Mouse (Mus musculus) G1E (cell line): Measurements from ENCODE around the gene Cnot10. TPM values are rescaled to one million over a fixed set of nuclear protein-coding genes. Genes with fewer than 3 reads are reported as not detected.
"Not testable (repeated sequence)": the region's sequence is repeated elsewhere in the genome, so short reads cannot be mapped to it uniquely, and the experiment has no call there.

ENCODE experiments used
- ATAC-seq: 2 replicates; pipeline ENCODE4 v1.8.0; 2016; ENCODE audit warnings: mild to moderate bottlenecking; ENCODE audit not compliant: insufficient number of reproducible peaks, poor library complexity, low FRiP score, severe bottlenecking; ENCODE audit errors: extremely low read depth
- DNase-seq: peaks from one replicate; pipeline ENCODE4 v3.0.0; 2012; ENCODE audit warnings: low spot score
- H3K27me3 ChIP-seq: 2 replicates; pipeline ENCODE4 v1.6.1; 2012; ENCODE audit warnings: mild to moderate bottlenecking, low read length, inconsistent platforms; ENCODE audit not compliant: insufficient read depth
- H3K36me3 ChIP-seq: replicated peaks from 2 replicates; pipeline ENCODE3; 2012; ENCODE audit warnings: mild to moderate bottlenecking, inconsistent platforms
- H3K4me1 ChIP-seq: 2 replicates; pipeline ENCODE4 v1.6.1; 2012; ENCODE audit warnings: low read depth, low read length, inconsistent platforms, mixed read lengths; ENCODE audit not compliant: insufficient read depth
- H3K4me3 ChIP-seq: 2 replicates; pipeline ENCODE4 v1.5.1; 2012; ENCODE audit warnings: low read depth, mild to moderate bottlenecking, inconsistent platforms, low read length, moderate library complexity, mixed read lengths
- H3K9me3 ChIP-seq: replicated peaks from 2 replicates; pipeline ENCODE4 v1.6.1; 2012; ENCODE audit warnings: inconsistent platforms
- CTCF ChIP-seq: IDR thresholded peaks from 2 replicates; pipeline ENCODE4 v1.5.1; 2012; ENCODE audit warnings: low read depth, low read length, inconsistent platforms, mixed read lengths
- GATA1 ChIP-seq: IDR thresholded peaks from 2 replicates; pipeline ENCODE4 v1.6.1; 2012; ENCODE audit warnings: borderline replicate concordance, low read length, inconsistent platforms, mixed read lengths
- GATA2 ChIP-seq: IDR thresholded peaks from 2 replicates; pipeline ENCODE4 v1.6.1; 2012; ENCODE audit warnings: low read depth, low read length, inconsistent platforms, borderline replicate concordance
- POLR2AphosphoS5 ChIP-seq: IDR thresholded peaks from 2 replicates; pipeline ENCODE4 v1.6.1; 2012; ENCODE audit warnings: low read depth, low read length, inconsistent platforms; ENCODE audit not compliant: insufficient replicate concordance
- TAL1 ChIP-seq: conservative IDR thresholded peaks from 2 replicates; pipeline ENCODE4 v1.6.1; 2012; ENCODE audit warnings: low read depth, low read length, inconsistent platforms, mixed read lengths
- polyA plus RNA-seq: library from polyadenylated mRNA; stranded (reverse); fragments of >175 nt; gene quantifications from 2 replicates; pipeline ENCODE4 v1.2.3, GENCODE M21; 2012
- total RNA-seq, 2 experiments: library from RNA; stranded (forward) in 1 of 2; stranded (reverse) in 1 of 2; fragments of 200-1000 nt in 1 of 2; fragments of >200 nt in 1 of 2; fragmentation: Nextera tagmentation in 1 of 2; gene quantifications; 2 replicates each; pipeline ENCODE4 v1.2.3; 2014 to 2017

Gene Cnot10
- total and polyA plus RNA-seq, 3 experiments = 21.2 to 45.0 (median 40.4) TPM

- Histone ChIP-seq H3K27me3 (0 out of 2 replicates have a peak, but pooled peaks cover 10% of the 10 kb centered on the region), H3K36me3 (no peaks in the 10 kb centered on the region), H3K4me1 (no peaks in the 10 kb centered on the region), H3K4me3 (no peak overlapping the region), H3K9me3 (peaks cover 4% of the 10 kb centered on the region; the same call in 1 of the 2 replicates)
- no peak for DNase-seq
- ATAC-seq = no peak
- no peak for TF ChIP-seq GATA2
- no peak for TF ChIP-seq POLR2AphosphoS5
- no peak for TF ChIP-seq GATA1
- TF ChIP-seq CTCF = no peak
Observed at GRCm38 (mm10) chr9:114656701-114657100, 16.7 kb upstream of the Cnot10 start.

GRCm38 (mm10) chr9:114655356-114655755 lies 15.4 kb upstream of the Cnot10 start:
- Histone ChIP-seq H3K4me3 (no peak overlapping the region), H3K36me3 (no peaks in the 10 kb centered on the region), H3K27me3 (peaks cover 13% of the 10 kb centered on the region; the same call in 1 of the 2 replicates), H3K9me3 (peaks cover 4% of the 10 kb centered on the region; the same call in 1 of the 2 replicates), H3K4me1 (no peaks in the 10 kb centered on the region)
- DNase-seq = no peak
- TF ChIP-seq GATA1 = no peak
- TF ChIP-seq GATA2 = no peak
- TF ChIP-seq POLR2AphosphoS5 = no peak
- TF ChIP-seq TAL1 = no peak
- TF ChIP-seq CTCF = no peak
- no peak for ATAC-seq

GRCm38 (mm10) chr9:114650938-114651634 lies 11.1 kb upstream of the Cnot10 start:
- peaks cover 5% of the 10 kb centered on the region; the same call in 1 of the 2 replicates for H3K4me1 ChIP-seq
- H3K4me3 ChIP-seq = no peak overlapping the region
- TF ChIP-seq TAL1 (no peak), GATA1 (no peak), CTCF (no peak), POLR2AphosphoS5 (no peak), GATA2 (no peak)
- no peaks in the 10 kb centered on the region for H3K36me3 ChIP-seq
- no peak for ATAC-seq
- peaks cover 4% of the 10 kb centered on the region; the same call in 1 of the 2 replicates for H3K9me3 ChIP-seq
- DNase-seq = no peak
- H3K27me3 ChIP-seq = peaks cover 7% of the 10 kb centered on the region; the same call in 1 of the 2 replicates

- Histone ChIP-seq H3K9me3 (peaks cover 4% of the 10 kb centered on the region; the same call in 1 of the 2 replicates), H3K36me3 (no peaks in the 10 kb centered on the region), H3K4me1 (peaks cover 5% of the 10 kb centered on the region; the same call in 1 of the 2 replicates), H3K27me3 (peaks cover 5% of the 10 kb centered on the region; the same call in 1 of the 2 replicates), H3K4me3 (no peak overlapping the region)
- TF ChIP-seq CTCF (no peak), POLR2AphosphoS5 (no peak), GATA1 (no peak), TAL1 (no peak), GATA2 (no peak)
- DNase-seq = no peak
- ATAC-seq = no peak
Observed at GRCm38 (mm10) chr9:114649371-114649770, 9.4 kb upstream of the Cnot10 start.

GRCm38 (mm10) chr9:114648472-114648871 lies 8.5 kb upstream of the Cnot10 start:
- H3K4me3 ChIP-seq, H3K36me3 ChIP-seq, H3K9me3 ChIP-seq, H3K27me3 ChIP-seq, H3K4me1 ChIP-seq: not testable (repeated sequence)
- DNase-seq = peak; percentile 9
- peak; percentile 49; the same call in 1 of the 2 replicates for ATAC-seq

GRCm38 (mm10) chr9:114647506-114648432 lies 7.8 kb upstream of the Cnot10 start:
- ATAC-seq = no peak

More at GRCm38 (mm10) chr9:114647506-114648432, 7.8 kb upstream of the Cnot10 start:
- H3K27me3 ChIP-seq = peaks cover 5% of the 10 kb centered on the region; the same call in 1 of the 2 replicates
- peaks cover 5% of the 10 kb centered on the region; the same call in 1 of the 2 replicates for H3K4me1 ChIP-seq
- H3K36me3 ChIP-seq = no peaks in the 10 kb centered on the region
- no peak overlapping the region for H3K4me3 ChIP-seq
- DNase-seq = no peak
- TF ChIP-seq GATA1 = no peak
- no peak for TF ChIP-seq GATA2
- no peak for TF ChIP-seq TAL1
- TF ChIP-seq CTCF = no peak
- TF ChIP-seq POLR2AphosphoS5 = no peak
- H3K9me3 ChIP-seq = peaks cover under 1% of the 10 kb centered on the region; the same call in 1 of the 2 replicates
